Comparison of ENCODE assay signal across 24 mouse cellular contexts in the genomic region with DNA sequence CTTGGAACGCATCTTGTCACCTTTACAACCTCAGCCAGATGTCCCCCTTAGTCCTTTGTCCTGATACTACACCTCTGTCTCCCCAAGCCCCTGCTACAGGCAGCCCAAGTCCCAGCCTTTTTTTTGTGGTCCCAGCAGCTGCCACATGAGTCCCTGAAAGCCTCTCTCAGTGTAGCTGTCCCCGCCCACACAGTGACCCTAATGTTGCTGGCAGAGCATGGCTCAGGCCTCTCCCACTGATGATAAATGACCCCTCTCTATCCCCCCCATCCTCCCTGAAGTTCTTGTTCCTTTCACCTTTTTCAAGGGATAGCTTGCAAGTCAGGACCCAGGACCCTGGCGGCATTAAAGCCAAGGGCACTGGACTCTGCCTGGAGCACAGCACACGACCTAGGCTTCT. TPM values are rescaled to one million over a fixed set of nuclear protein-coding genes. Genes with fewer than 3 reads are reported as not detected.
DNase-seq lines count a peak whose midpoint lies in the region; ATAC-seq and TF ChIP-seq lines count a peak whose summit lies in the region.
"Had no signal": no experiment of that assay in that cellular context is flagged by ENCODE, and none has a peak within 500 bp of the region (broad histone marks: within the 10 kb centered on the region; RNA-seq: fewer than 3 reads in every experiment).

No protein-coding gene starts in this region.

- H3K27me3 ChIP-seq in forebrain, embryonic 11.5 days (ENCODE audit: control insufficient read depth, insufficient read depth, low read length), result no peaks in the 10 kb centered on the region
- H3K27me3 ChIP-seq in forebrain, embryonic 10.5 days (ENCODE audit: poor library complexity, severe bottlenecking), result peaks cover 56% of the 10 kb centered on the region
- no peaks in the 10 kb centered on the region for H3K27me3 ChIP-seq in intestine, embryonic 14.5 days (replicated peaks; ENCODE audit: control insufficient read depth, insufficient read depth, low read length)
- no peaks in the 10 kb centered on the region for H3K27me3 ChIP-seq in intestine, embryonic 15.5 days (replicated peaks)
- H3K27me3 ChIP-seq in stomach, embryonic 16.5 days (ENCODE audit: control insufficient read depth, insufficient read depth, low read length), result no peaks in the 10 kb centered on the region
- no peaks in the 10 kb centered on the region for H3K27me3 ChIP-seq in stomach, postnatal 0 days (ENCODE audit: control insufficient read depth, insufficient read depth, low read length)
- H3K27me3 ChIP-seq in myocyte (ENCODE audit: control insufficient read depth, insufficient read depth, insufficient read length), result no peaks in the 10 kb centered on the region
- H3K27me3 ChIP-seq: embryonic facial prominence, embryonic 12.5 days; forebrain, embryonic 13.5 days; forebrain, embryonic 15.5 days; Patski had no signal

- no peak for ATAC-seq in forebrain, embryonic 11.5 days (replicated peaks; ENCODE audit: low FRiP score)
- no peak for ATAC-seq in intestine, embryonic 14.5 days (replicated peaks; ENCODE audit: low FRiP score, low TSS enrichment, low read depth)
- no peak for ATAC-seq in intestine, embryonic 15.5 days
- no peak for ATAC-seq in stomach, embryonic 16.5 days (ENCODE audit: insufficient read depth, low FRiP score)
- ATAC-seq in stomach, postnatal 0 days (ENCODE audit: low FRiP score, low TSS enrichment), result no peak
- ATAC-seq: activated CD4-positive, CD25-positive, alpha-beta regulatory T cell, adult 4 months; CD4-positive, CD25-positive, alpha-beta regulatory T cell, adult 4 months; forebrain, embryonic 13.5 days; forebrain, embryonic 15.5 days; forebrain, postnatal 0 days; Patski had no signal

- H3K27ac ChIP-seq in forebrain, embryonic 11.5 days (ENCODE audit: low read depth, low read length), result no peak overlapping the region
- H3K27ac ChIP-seq in forebrain, embryonic 10.5 days, result no peak overlapping the region
- no peak overlapping the region for H3K27ac ChIP-seq in intestine, embryonic 14.5 days (ENCODE audit: low read depth)
- H3K27ac ChIP-seq in intestine, embryonic 15.5 days, result no peak overlapping the region
- H3K27ac ChIP-seq in stomach, embryonic 16.5 days (ENCODE audit: low read length), result no peak overlapping the region
- no peak overlapping the region for H3K27ac ChIP-seq in stomach, postnatal 0 days (replicated peaks)
- H3K27ac ChIP-seq: embryonic facial prominence, embryonic 10.5 days; embryonic facial prominence, embryonic 12.5 days; forebrain, embryonic 13.5 days; forebrain, embryonic 15.5 days had no signal

- H3K4me1 ChIP-seq in forebrain, embryonic 11.5 days (replicated peaks; ENCODE audit: control insufficient read depth, insufficient read depth, low read length), result no peaks in the 10 kb centered on the region
- H3K4me1 ChIP-seq in forebrain, embryonic 10.5 days, result peaks cover 20% of the 10 kb centered on the region
- peaks cover 8% of the 10 kb centered on the region for H3K4me1 ChIP-seq in intestine, embryonic 14.5 days (replicated peaks; ENCODE audit: control insufficient read depth, insufficient read depth, low read length)
- peaks cover 18% of the 10 kb centered on the region for H3K4me1 ChIP-seq in intestine, embryonic 15.5 days (replicated peaks)
- H3K4me1 ChIP-seq in stomach, embryonic 16.5 days (ENCODE audit: control insufficient read depth, insufficient read depth, low read length), result peaks cover 18% of the 10 kb centered on the region
- 0 out of 2 replicates have a peak, but pooled peaks cover 2% of the 10 kb centered on the region for H3K4me1 ChIP-seq in stomach, postnatal 0 days (replicated peaks; ENCODE audit: control insufficient read depth, insufficient read depth)
- H3K4me1 ChIP-seq in lung, adult 2 months (ENCODE audit: control insufficient read depth, insufficient read depth, low read length), result peaks cover 15% of the 10 kb centered on the region
- H3K4me1 ChIP-seq: forebrain, embryonic 15.5 days had no signal

- peaks cover 5% of the 10 kb centered on the region for H3K79me2 ChIP-seq in myocyte (ENCODE audit: control insufficient read depth, insufficient read depth)

- H3K4me3 ChIP-seq in forebrain, embryonic 11.5 days (ENCODE audit: low read depth, low read length), result no peak overlapping the region
- H3K4me3 ChIP-seq in forebrain, embryonic 10.5 days, result no peak overlapping the region
- H3K4me3 ChIP-seq in intestine, embryonic 14.5 days (ENCODE audit: low read depth, low read length), result no peak overlapping the region
- H3K4me3 ChIP-seq in intestine, embryonic 15.5 days (replicated peaks), result no peak overlapping the region
- H3K4me3 ChIP-seq in stomach, embryonic 16.5 days (replicated peaks; ENCODE audit: low read length), result no peak overlapping the region
- H3K4me3 ChIP-seq in stomach, postnatal 0 days (ENCODE audit: low read depth, low read length), result no peak overlapping the region
- H3K4me3 ChIP-seq in myocyte, result peak overlapping the region; percentile 35
- no peak overlapping the region for H3K4me3 ChIP-seq in lung, adult 2 months (replicated peaks; ENCODE audit: extremely low read depth, low read depth, low read length)
- H3K4me3 ChIP-seq: embryonic facial prominence, embryonic 10.5 days; embryonic facial prominence, embryonic 12.5 days; forebrain, embryonic 13.5 days; forebrain, embryonic 15.5 days had no signal

- DNase-seq in forebrain, embryonic 11.5 days (ENCODE audit: low spot score), result peak; percentile 42
- DNase-seq in forebrain, embryonic 10.5 days (ENCODE audit: extremely low spot score, low spot score), result no peak
- peak; percentile 46 for DNase-seq in intestine, embryonic 14.5 days (ENCODE audit: low spot score)
- DNase-seq in stomach, postnatal 0 days (ENCODE audit: low spot score), result no peak
- no peak for DNase-seq in lung, adult 2 months
- DNase-seq: adrenal gland, adult 8-10 months; adrenal gland, postnatal 25 days; cerebellum, adult 11-12 months; cerebellum, adult 2 months; cerebellum, adult 9-10 months; cerebellum, postnatal 10 days; cerebellum, postnatal 25 days; forebrain, postnatal 0 days had no signal

- H3K4me2 ChIP-seq in forebrain, embryonic 11.5 days (ENCODE audit: low read depth, low read length, severe bottlenecking), result no peak overlapping the region
- no peak overlapping the region for H3K4me2 ChIP-seq in intestine, embryonic 14.5 days (ENCODE audit: low read length)
- no peak overlapping the region for H3K4me2 ChIP-seq in intestine, embryonic 15.5 days (replicated peaks)
- no peak overlapping the region for H3K4me2 ChIP-seq in stomach, embryonic 16.5 days (ENCODE audit: low read depth, low read length)
- H3K4me2 ChIP-seq in stomach, postnatal 0 days (replicated peaks; ENCODE audit: low read depth), result no peak overlapping the region
- H3K4me2 ChIP-seq in myocyte (ENCODE audit: low read depth), result peak overlapping the region; percentile 98
- H3K4me2 ChIP-seq: embryonic facial prominence, embryonic 12.5 days; forebrain, embryonic 13.5 days; forebrain, embryonic 15.5 days had no signal

- TF ChIP-seq POLR2A in myocyte (IDR thresholded peaks at IDR 0.05; ENCODE audit: insufficient read length, low read depth), result peak; percentile 54
- TF ChIP-seq POLR2A in lung, adult 2 months (IDR thresholded peaks at IDR 0.05; ENCODE audit: borderline replicate concordance, extremely low read depth, low read depth, low read length), result no peak

- no peak overlapping the region for H3K9ac ChIP-seq in forebrain, embryonic 11.5 days (ENCODE audit: low read length)
- H3K9ac ChIP-seq in intestine, embryonic 14.5 days (ENCODE audit: low read length), result no peak overlapping the region
- no peak overlapping the region for H3K9ac ChIP-seq in intestine, embryonic 15.5 days
- 0 out of 2 replicates have a peak overlapping the region, but pooled peaks have one; percentile 5 for H3K9ac ChIP-seq in stomach, embryonic 16.5 days (ENCODE audit: low read length)
- no peak overlapping the region for H3K9ac ChIP-seq in stomach, postnatal 0 days (ENCODE audit: low read length)
- H3K9ac ChIP-seq: forebrain, embryonic 13.5 days; forebrain, embryonic 15.5 days; forebrain, postnatal 0 days had no signal

- H3K9me3 ChIP-seq in forebrain, embryonic 11.5 days (ENCODE audit: control insufficient read depth, low read length), result no peaks in the 10 kb centered on the region
- H3K9me3 ChIP-seq in forebrain, embryonic 10.5 days, result no peaks in the 10 kb centered on the region
- no peaks in the 10 kb centered on the region for H3K9me3 ChIP-seq in intestine, embryonic 14.5 days (ENCODE audit: control insufficient read depth, low read length)
- H3K9me3 ChIP-seq in intestine, embryonic 15.5 days, result no peaks in the 10 kb centered on the region
- H3K9me3 ChIP-seq in stomach, embryonic 16.5 days (replicated peaks; ENCODE audit: control insufficient read depth, low read length), result no peaks in the 10 kb centered on the region
- no peaks in the 10 kb centered on the region for H3K9me3 ChIP-seq in stomach, postnatal 0 days (ENCODE audit: control insufficient read depth, low read length)
- H3K9me3 ChIP-seq: embryonic facial prominence, embryonic 10.5 days; embryonic facial prominence, embryonic 12.5 days; forebrain, embryonic 13.5 days; forebrain, embryonic 15.5 days; G1E had no signal

- no peak for TF ChIP-seq EP300 in stomach, postnatal 0 days (optimal IDR thresholded peaks at IDR 0.05)

- 88% methylated on average over 4 of the region's 4 CpGs for WGBS in forebrain, embryonic 11.5 days
- WGBS in forebrain, embryonic 10.5 days, result 83% methylated on average over 4 of the region's 4 CpGs
- WGBS in intestine, embryonic 14.5 days, result 64% methylated on average over 4 of the region's 4 CpGs
- WGBS in intestine, embryonic 15.5 days, result 78% methylated on average over 4 of the region's 4 CpGs
- WGBS in stomach, embryonic 16.5 days, result 76% methylated on average over 4 of the region's 4 CpGs
- WGBS in stomach, postnatal 0 days, result 84% methylated on average over 4 of the region's 4 CpGs
- 82% methylated on average over 4 of the region's 4 CpGs for WGBS in lung, adult 2 months

- no peak for TF ChIP-seq CTCF in stomach, postnatal 0 days (IDR thresholded peaks at IDR 0.05; ENCODE audit: low read depth)
- TF ChIP-seq CTCF in lung, adult 2 months (IDR thresholded peaks at IDR 0.05; ENCODE audit: insufficient read depth, low read length), result no peak

- peak overlapping the region; percentile 24 for H3ac ChIP-seq in myocyte (ENCODE audit: control insufficient read depth, insufficient read length)

- no peaks in the 10 kb centered on the region for H3K36me3 ChIP-seq in forebrain, embryonic 11.5 days (ENCODE audit: control insufficient read depth, insufficient read depth, low read length)
- H3K36me3 ChIP-seq in forebrain, embryonic 10.5 days (replicated peaks), result no peaks in the 10 kb centered on the region
- H3K36me3 ChIP-seq in intestine, embryonic 14.5 days (ENCODE audit: control insufficient read depth, insufficient read depth, low read length), result no peaks in the 10 kb centered on the region
- H3K36me3 ChIP-seq in intestine, embryonic 15.5 days, result no peaks in the 10 kb centered on the region
- no peaks in the 10 kb centered on the region for H3K36me3 ChIP-seq in stomach, embryonic 16.5 days (ENCODE audit: control insufficient read depth, insufficient read depth, low read length)
- no peaks in the 10 kb centered on the region for H3K36me3 ChIP-seq in stomach, postnatal 0 days (ENCODE audit: control insufficient read depth, insufficient read depth, low read length)
- H3K36me3 ChIP-seq in myocyte (ENCODE audit: control insufficient read depth, insufficient read depth), result no peaks in the 10 kb centered on the region
- H3K36me3 ChIP-seq: embryonic facial prominence, embryonic 10.5 days; embryonic facial prominence, embryonic 12.5 days; forebrain, embryonic 15.5 days; G1E had no signal

RNA-seq across cellular contexts. Expression of gene Wnt7b, which starts 22.2 kb away (rescaled TPM):
- 146 and 153 TPM in 2 replicates for polyA plus RNA-seq in forebrain, embryonic 11.5 days (2014; fragmentation: Nextera tagmentation; extraction: Ambion mirVana)
- polyA plus RNA-seq in forebrain, embryonic 10.5 days (2016; fragmentation: Nextera tagmentation; extraction: Ambion mirVana), result 126 and 134 TPM in 2 replicates
- polyA plus RNA-seq in intestine, embryonic 14.5 days (2014; fragmentation: Nextera tagmentation; extraction: Ambion mirVana), result 0.42 and 2.2 TPM in 2 replicates
- 1.5 and 1.7 TPM in 2 replicates for polyA plus RNA-seq in intestine, embryonic 15.5 days (2015; fragmentation: Nextera tagmentation; extraction: Ambion mirVana)
- polyA plus RNA-seq in stomach, embryonic 16.5 days (2015; fragmentation: Nextera tagmentation; extraction: Ambion mirVana), result 3.4 and 4.8 TPM in 2 replicates
- 20.6 and 24.4 TPM in 2 replicates for polyA plus RNA-seq in stomach, postnatal 0 days (2015; fragmentation: Nextera tagmentation; extraction: Ambion mirVana)
- 7.9 TPM for polyA plus RNA-seq in myocyte (2012; fragmentation: generic; extraction: Trizol)
- polyA plus RNA-seq in lung, adult 2 months (2012; rRNA removed), result 7.0 and 13.2 TPM in 2 replicates
- polyA plus RNA-seq: activated CD4-positive, CD25-positive, alpha-beta regulatory T cell, adult 4 months; CD4-positive, CD25-positive, alpha-beta regulatory T cell, adult 4 months; G1E had no signal

Comparison
In these comparisons a context has a peak if more than half of its experiments do, and no peak if none do; other contexts are left out.
1. DNase-seq: peak in forebrain, embryonic 11.5 days (single experiment) and intestine, embryonic 14.5 days (single experiment); none in forebrain, embryonic 10.5 days (single experiment), stomach, postnatal 0 days (single experiment) and lung, adult 2 months (single experiment).